Mouse (Mus musculus): ENCODE measurements around the gene Tmem126b.

Gene Tmem126b

DNA sequence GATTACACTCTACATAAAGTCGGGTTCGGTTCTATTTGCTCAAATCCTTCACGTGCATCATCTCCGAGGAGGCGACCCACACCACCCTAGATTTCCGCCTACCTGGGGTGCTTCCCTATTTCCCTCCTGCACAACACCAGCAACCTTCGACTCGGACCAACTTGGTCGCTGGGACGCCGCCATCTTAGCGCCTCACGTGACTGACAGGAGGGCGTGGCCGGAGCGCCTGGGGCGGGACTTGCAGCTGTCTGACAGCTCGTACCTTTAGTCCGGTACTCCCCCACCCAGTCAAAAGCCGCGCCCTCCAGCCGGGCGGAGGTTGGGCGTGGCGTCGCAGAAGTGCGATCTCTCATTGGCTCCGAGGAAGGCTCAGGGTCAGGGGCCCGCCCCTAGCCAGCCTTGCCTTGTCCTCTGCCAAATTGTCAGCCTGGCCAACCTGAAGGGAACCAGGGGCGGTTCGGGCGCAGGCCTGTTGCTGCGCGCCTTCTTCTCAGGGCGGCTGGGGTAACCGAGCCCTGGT lies at the start of gene Tmem126b:
Gene Tmem126b, minus strand, starts transcription at position 209 of the 520 bp plus-strand sequence.
- peak; percentile 99 for DNase-seq (ENCODE audit: low spot score in 2 of 2)

DNA sequence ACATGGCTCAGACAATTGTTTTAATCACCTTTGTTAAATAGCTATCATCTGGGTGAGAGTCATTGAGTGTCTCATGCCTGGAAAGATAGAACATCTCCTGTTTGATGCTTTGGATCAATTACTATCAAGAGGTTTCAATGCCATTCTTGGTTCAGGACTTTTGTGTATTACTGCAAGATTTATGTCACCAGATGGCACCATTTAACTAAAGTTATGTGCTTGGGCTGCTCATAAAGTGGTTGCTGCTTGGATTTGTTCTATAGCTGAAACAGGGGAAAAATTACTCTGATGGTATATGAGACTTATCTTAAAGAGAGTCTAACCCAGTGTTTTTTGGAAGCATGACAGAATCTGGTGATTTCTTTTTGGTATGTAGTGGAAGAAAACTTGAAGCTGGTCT lies 36.5 kb upstream of the Tmem126b start:
- DNase-seq (ENCODE audit: low spot score in 2 of 2): no peak

DNA sequence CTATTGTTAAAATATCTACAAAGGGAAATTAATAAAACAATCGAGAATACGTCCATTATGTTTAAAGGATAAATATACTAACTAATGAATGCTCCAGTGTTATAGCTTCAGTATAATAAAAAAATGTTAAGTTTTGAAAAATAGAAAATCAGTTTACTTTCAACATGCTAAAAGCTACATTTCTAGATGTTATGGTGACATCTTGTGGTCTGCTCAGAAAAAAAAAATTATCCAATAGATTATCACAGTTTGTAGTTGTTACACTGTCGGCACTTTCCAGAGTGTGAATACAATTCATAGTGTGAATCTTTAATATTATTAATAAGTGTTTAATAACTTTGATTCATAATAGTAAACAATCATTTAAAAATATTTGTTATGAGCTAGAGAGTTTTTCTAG lies 32.3 kb upstream of the Tmem126b start:
- no peak for DNase-seq (ENCODE audit: low spot score in 2 of 2)

DNA sequence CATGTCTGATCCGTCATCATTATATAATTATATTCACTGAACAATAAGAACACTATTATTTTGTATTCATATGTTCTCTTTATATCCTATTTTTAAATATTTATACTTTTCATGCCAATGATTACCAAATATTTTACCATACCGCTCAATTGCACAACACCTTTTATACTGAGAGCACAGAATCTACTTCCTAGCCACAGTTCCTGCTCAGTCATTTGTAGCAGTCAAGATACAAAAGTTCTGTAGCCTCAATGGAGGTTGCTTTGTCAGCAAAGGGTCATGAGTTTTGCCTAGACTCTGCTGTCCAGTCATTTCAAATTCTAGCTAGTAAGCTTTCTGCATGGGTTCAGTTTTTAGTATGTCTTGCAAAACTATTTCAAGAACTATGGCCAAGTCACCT lies 6.8 kb upstream of the Tmem126b start:
- no peak for DNase-seq (ENCODE audit: low spot score in 2 of 2)

DNA sequence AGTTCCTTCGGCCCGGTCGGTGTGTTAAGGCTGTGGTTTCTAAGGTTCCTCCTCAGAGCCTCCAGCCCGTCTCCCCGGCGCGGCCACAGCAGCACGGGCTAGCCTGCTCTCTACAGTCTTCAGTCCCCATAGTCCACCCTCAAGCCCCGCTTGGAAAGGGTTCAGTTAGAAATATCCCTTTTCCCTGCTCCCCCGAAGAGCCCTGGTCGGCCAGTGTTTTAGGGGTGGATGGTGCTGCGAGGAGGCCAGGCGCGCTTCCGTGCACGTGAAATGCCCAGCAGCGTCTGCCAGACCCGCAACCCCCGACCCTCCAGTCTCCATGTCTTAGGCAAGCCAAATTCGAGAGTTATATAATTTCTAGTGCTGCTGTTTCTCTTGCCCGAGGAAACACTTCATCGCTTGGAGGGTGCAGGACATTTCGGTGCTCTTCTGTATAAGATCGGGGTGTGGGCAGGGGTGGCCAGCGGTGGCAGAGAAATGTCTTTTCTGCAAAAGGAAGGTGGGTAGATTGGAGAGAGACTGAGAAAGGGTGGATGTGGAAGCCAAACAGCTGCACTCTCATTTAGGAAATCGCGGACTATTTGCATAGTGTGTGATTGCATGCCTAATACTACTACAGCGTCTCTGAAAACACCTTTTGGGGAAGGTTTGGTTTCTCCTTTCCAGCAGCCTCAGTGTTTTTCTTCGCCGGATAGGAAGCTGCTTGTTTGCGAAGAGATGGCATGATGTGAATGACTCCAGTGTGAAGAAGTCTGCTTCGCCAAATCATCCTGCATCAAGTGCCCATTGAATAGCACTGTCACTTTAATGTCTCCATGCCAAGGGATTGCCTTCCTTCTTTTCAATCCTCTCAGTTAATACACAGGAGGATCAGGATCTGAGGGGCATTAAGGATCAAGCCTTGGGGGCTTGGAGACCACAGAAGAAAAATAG lies 778 bp upstream of the Tmem126b start, which contains the start of gene Dlg2:
Gene Dlg2, plus strand, starts transcription at position 360 of the 933 bp plus-strand sequence.
- peak; percentile 24 to 47 for DNase-seq (ENCODE audit: low spot score in 2 of 2)

DNA sequence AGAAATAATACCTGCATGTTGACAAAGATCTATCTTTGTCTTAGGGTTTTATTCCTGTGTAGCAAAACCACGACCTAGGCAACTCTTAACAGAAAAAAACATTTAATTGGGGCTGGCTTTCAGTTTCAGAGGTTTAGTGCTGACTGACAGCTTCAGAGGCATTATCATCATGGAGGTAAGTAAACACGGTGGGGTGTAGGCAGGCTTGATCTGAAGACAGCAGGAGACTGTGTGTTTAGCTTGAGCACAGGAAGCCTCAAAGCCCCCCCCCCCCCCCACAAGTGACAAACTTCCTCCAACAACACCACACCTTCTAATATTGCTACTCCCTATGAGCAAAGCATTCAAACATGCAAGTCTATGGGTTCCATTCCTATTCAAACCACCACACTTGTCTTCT lies 2.3 kb downstream of the Tmem126b start:
- DNase-seq (ENCODE audit: low spot score in 2 of 2): no peak

DNA sequence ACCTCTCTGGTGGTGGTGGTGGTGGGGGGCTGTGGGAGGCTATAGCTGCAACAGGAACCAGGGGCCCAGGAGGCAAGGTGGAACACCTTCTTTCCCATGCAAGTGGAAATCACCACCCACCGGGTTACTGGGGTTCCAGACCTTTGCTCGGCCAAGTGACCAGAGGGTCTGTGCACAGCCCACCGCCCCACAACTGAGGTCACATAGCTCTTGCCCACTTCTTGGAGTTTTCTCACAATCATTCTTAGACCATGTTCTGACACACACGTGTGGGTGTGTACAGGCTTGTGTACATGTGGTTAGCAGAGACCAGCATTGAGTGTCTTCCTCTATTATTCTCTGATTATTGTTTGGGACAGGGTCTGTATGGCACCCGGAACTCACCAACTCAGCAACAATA lies 14.4 kb downstream of the Tmem126b start:
- no peak for DNase-seq (ENCODE audit: low spot score in 2 of 2)

DNA sequence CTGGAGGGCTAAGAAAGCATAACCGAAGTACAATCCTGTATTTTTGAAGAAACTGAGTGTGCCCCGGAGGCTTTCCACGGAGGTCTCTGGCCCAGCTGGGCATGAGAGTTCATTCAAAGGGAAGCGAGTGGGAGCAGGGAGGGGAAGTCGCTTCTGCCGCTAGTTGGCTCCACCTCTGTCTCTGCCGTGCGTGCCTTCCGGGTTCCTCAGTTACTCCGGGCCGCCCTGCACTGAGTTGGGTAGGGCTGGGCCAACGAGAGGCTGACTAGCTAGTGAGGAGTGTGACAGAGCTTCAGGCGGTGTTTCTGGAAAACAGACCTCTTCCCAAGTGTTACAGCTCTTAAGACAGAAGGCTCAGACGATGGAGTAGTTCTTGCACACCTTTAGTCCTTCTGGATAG lies 14.9 kb downstream of the Tmem126b start:
- no peak for DNase-seq (ENCODE audit: low spot score in 2 of 2)

DNA sequence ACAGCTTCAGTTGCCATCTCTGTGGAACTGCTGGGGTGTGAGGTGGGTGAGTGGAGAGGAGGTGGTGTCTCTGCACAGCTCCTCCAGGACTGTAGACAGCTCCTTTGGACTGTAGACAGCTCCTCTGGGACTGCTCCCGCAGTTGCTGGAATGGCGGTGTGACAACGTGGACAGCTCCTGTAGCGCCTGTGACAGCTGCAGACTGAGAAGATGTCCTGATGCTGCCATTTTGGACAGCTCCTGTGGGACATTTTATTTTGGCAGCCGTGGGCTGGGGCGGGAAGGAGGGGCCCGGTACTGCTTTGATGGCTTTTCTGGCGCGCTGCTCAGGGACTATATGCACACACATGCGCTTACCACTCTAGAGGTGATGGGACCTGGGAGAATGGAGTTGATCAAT lies 15.5 kb downstream of the Tmem126b start:
- no peak for DNase-seq (ENCODE audit: low spot score in 2 of 2)

DNA sequence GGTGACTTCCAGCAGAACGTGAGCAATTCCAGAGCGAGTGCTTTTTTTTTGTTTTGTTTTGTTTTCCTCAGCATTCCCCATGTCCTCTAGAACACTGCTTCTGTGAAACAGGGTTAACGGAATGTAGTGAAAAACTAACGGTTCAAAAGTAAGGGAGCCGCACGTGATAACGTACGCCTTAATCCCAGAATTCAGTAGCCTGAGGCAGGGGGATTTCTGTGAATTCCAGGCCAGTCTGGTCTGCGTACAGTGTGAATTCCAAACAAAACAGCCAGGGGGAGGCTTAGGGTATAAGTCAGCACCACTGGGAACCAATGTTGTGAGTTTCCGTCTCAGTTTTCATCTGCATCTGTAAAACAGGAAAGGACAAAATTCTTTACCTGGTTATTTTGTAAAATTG lies 18.3 kb downstream of the Tmem126b start:
- no peak for DNase-seq (ENCODE audit: low spot score in 2 of 2)

DNA sequence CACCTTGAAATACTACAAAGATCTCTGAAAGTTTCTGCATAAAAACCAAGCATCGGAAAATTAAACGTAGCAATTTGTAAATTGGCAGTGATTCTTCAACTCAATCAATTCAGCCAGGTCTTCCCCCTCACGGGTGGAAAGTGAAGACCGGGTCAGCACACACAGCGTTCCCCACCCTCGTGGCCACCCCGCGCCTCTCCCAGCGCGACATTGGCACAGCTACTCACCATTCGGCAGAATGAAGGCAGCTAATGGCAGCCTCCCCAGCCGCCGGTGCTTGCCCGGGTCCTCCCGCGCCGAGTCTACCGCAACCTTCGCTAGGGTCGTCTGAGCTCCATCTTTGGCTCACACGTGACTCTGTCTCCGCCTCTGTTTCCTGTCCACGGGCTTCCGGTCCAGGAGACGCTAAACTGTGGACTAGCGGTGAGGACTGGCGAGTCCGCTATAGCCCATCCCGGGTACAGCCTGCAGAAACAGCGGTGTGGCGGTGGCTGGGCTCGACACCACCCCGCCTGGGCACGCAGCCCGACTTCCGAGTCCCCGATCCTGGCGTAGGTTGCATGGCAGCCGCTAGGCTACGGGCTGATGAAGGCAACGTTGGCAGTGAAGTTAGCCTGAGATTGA lies 18.8 kb downstream of the Tmem126b start, which contains the start of gene Tmem126a:
Gene Tmem126a, minus strand, starts transcription at position 385 of the 624 bp plus-strand sequence.
- peak; percentile 78 to 83 for DNase-seq (ENCODE audit: low spot score in 2 of 2)

DNA sequence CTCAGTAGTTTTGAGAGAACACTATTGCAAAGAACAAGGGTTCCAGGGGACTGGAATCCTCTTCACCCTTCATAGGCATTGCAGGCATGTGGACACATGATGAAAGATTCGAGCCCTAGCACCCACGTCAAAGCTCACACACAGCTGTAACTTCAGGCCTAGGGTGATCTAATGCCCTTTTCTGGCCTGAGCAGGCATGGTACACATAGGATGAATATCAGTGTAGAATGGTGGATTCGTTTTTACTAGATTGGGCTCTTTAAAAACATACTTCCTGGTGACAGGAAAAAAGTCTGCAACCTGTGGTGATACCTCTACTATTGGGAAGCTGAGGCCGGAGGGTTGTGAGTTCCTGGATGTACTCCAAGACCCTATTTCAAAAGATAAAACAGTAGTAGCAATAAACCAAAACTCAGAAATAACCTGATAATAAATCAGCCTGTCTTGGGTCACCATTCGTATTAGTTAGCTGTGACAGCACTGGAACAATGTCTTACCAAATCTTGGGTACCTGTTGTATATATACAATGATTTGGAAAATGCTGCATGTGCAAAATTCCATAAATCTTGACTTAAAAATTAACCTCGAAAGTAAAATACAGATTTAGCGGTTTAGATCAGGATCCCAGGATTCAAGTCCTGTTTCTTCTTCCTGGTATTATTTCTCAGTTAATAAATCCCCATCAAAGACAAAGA lies 19.5 kb downstream of the Tmem126b start:
- no peak for DNase-seq (ENCODE audit: low spot score in 2 of 2)

DNA sequence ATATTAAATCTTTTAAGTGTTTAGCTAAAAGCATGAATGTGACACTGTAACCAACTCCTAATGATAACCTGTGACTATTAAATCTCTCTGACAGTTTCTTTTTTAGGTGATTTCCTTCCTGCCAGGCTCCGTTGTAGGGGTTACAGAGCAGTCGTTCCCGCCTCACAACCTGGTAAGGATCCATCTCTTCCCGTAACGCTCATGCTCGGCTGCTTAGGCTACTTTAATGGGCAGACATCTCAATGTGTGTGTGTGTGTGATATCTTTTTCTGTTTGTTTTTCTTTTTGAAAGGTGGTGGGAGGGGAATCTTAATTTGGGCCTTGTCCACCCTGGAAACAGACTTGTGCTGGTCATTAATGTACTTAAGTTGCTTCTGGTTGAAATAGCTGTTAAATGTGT lies 31.6 kb downstream of the Tmem126b start:
- DNase-seq (ENCODE audit: low spot score in 2 of 2): no peak

DNA sequence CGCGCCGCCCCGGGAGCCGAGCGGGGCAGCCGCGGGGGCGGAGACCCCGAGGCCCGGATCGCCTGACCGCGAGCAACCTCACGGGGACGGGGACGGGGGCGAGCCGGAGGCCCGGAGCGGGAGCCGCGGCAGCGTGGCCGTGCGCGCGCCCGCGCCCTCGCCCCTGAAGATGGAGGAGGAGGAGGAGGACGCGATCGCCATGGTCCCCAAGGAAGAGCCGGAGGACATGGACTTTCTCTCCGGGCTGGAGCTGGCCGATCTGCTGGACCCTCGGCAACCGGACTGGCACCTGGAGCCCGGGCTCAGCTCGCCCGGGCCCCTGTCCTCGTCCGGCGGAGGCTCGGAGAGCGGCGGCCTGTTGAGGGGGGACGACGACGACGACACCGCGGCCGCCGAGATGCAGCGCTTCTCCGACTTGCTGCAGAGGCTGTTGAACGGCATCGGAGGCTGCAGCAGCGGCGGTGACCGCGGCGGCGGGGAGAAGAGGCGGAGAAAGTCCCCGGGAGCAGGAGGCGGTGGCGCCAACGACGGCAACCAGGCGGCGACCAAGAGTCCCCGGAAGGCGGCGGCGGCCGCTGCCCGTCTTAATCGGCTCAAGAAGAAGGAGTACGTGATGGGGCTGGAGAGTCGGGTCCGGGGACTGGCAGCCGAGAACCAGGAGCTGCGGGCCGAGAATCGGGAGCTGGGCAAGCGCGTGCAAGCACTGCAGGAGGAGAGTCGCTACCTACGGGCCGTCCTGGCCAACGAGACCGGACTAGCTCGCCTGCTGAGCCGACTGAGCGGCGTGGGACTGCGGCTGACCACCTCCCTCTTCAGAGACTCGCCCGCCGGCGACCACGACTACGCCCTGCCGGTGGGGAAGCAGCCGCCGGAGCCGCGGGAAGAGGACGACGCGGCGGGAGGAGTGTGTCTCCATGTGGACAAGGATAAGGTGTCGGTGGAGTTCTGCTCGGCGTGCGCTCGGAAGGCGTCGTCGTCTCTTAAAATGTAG lies 32.4 kb downstream of the Tmem126b start:
- DNase-seq (ENCODE audit: low spot score in 2 of 2): peak; percentile 42 to 53

DNA sequence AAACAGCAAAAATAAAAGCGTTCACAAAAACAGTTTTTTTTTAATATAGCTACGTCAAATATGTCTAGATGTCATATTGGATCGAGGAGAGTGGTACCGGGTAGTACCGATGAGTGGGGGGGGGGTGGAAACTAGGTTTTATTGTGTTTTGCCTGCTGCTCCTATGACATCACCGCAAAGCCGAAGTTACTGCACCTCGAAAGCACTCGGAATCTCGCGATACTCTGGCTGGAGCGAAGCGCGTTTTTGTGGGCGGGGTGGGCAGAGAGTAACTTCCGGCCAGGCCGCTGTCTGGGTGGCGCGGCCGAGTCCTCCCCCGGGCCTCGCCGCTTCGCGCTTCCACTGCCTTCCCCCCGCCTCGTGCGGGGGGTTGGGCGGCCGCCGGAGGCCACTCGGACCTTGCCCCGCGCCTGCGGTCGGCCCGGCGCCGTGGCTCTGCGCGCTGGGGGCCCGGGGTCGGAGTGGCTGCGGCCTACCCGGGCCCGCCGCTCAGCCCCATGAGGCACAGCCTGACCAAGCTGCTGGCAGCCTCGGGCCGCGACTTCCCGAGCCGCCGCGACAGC lies 33.2 kb downstream of the Tmem126b start, which contains the start of gene Crebzf:
Gene Crebzf, plus strand, starts transcription at position 212 of the 563 bp plus-strand sequence.
- peak; percentile 93 to 95 for DNase-seq (ENCODE audit: low spot score in 2 of 2)

DNA sequence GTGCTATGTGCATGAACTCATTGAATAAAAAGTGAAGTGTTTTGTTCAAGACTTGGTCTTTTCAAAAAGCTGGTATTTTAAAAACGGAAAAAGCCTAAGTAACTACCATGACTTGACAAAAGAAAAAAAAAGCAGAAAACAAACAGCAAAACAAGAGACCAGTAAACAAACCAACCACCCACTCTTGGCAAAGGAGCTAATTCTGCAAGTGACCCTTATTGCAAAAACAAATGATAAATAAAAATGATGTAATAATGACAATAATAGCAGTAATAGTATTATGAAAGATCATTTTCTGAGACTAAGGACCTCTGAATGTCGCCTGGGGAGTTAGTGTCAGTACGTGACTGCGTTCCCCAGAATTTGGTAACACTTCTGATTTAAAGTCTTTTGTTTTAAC lies 33.7 kb downstream of the Tmem126b start:
- no peak for DNase-seq (ENCODE audit: low spot score in 2 of 2)

DNA sequence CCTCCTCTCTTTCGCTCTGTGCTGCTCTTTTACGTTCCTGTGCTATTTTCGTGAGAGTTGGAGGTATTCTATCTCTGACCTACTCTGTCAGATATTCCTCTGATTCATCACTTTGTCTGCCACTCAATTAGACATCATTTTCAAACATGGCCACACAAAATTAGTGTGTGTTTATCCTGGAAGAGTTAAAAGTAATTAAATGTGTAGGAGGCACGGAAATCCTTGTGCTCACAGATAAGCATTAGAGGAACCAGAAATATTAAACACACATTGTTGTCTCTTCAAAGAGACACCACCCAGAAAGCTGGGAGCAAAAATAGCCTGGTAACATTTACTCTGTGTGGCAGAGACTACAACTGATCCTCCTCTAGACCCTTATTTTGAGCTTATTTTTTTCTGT lies 35.8 kb downstream of the Tmem126b start:
- no peak for DNase-seq (ENCODE audit: low spot score in 2 of 2)

DNA sequence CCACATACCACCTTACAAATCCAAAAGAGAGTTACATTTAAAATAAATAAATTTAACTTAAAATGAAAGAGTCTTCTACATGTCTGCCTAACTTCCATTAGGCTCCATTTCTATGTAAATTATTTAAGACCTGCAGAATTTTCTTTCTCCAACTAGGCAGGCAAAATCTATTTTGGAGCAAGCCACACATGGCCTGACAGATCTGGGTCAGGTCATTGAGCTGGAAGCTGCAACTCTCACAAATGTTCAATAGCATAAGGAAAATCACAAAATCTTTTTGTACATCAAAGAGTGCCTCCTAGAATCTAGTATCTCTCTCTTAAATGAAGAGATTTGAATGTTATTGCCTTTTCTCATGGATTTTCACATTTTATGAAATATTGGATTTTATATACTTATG lies 43.6 kb downstream of the Tmem126b start:
- no peak for DNase-seq (ENCODE audit: low spot score in 2 of 2)

DNA sequence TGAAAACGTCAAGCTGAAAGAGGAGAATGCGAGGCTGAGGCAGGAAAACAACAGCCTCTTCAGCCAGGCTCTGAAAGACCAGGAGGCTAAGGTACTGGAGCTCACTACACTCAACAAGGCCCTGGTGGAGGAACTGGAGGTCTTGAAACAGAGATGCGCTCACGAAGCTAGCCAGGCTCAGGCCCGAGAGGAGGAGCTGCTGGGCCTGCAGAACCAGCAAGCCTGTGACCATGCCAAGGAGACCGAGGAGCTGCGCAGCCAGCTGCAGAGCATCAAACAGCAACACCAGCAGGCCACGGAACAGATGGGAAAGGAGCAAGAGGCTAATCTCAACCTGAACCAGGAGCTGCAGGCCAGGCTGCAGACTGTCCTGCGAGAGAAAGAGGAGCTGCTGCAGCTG lies 48.8 kb downstream of the Tmem126b start:
- DNase-seq (ENCODE audit: low spot score in 2 of 2): no peak

Data from right cerebral cortex, postnatal 36 days (tissue).